Mouse (Mus musculus): ENCODE measurements around the gene Malsu1. TPM values are rescaled to one million over a fixed set of nuclear protein-coding genes. Genes with fewer than 3 reads are reported as not detected.

Malsu1 gene
- polyA plus RNA-seq, 1 experiment: 31.8 TPM

- no peak for DNase-seq (ENCODE audit: low spot score)
Measured at GRCm38 (mm10) chr6:49074117-49074490, 509 bp downstream of the Malsu1 start.

- DNase-seq (ENCODE audit: low spot score): no peak
Measured at GRCm38 (mm10) chr6:49077894-49078293, 4.3 kb downstream of the Malsu1 start.

GRCm38 (mm10) chr6:49079313-49079712, 5.7 kb downstream of the Malsu1 start:
- DNase-seq (ENCODE audit: low spot score): no peak

GRCm38 (mm10) chr6:49083008-49083407, 9.4 kb downstream of the Malsu1 start:
- DNase-seq (ENCODE audit: low spot score): no peak

- no peak for DNase-seq (ENCODE audit: low spot score)
Measured at GRCm38 (mm10) chr6:49094968-49095367, 21.4 kb downstream of the Malsu1 start.

- no peak for DNase-seq (ENCODE audit: low spot score)
Measured at GRCm38 (mm10) chr6:49096421-49096820, 22.8 kb downstream of the Malsu1 start.

- peak; percentile 50 for DNase-seq (ENCODE audit: low spot score)
Measured at GRCm38 (mm10) chr6:49096933-49097461, 23.4 kb downstream of the Malsu1 start.

- no peak for DNase-seq (ENCODE audit: low spot score)
Measured at GRCm38 (mm10) chr6:49097596-49098110, 24.1 kb downstream of the Malsu1 start.

- no peak for DNase-seq (ENCODE audit: low spot score)
Measured at GRCm38 (mm10) chr6:49099086-49099485, 25.5 kb downstream of the Malsu1 start.

GRCm38 (mm10) chr6:49106746-49107500, 33.3 kb downstream of the Malsu1 start:
- DNase-seq (ENCODE audit: low spot score): no peak

GRCm38 (mm10) chr6:49109196-49109595, 35.6 kb downstream of the Malsu1 start:
- DNase-seq (ENCODE audit: low spot score): no peak

- no peak for DNase-seq (ENCODE audit: low spot score)
Measured at GRCm38 (mm10) chr6:49113895-49114294, 40.3 kb downstream of the Malsu1 start.

- DNase-seq (ENCODE audit: low spot score): no peak
Measured at GRCm38 (mm10) chr6:49114457-49114856, 40.9 kb downstream of the Malsu1 start.

- DNase-seq (ENCODE audit: low spot score): no peak
Measured at GRCm38 (mm10) chr6:49115550-49115949, 42.0 kb downstream of the Malsu1 start.

- no peak for DNase-seq (ENCODE audit: low spot score)
Measured at GRCm38 (mm10) chr6:49116241-49116640, 42.6 kb downstream of the Malsu1 start.

GRCm38 (mm10) chr6:49118446-49118845, 44.9 kb downstream of the Malsu1 start:
- no peak for DNase-seq (ENCODE audit: low spot score)

GRCm38 (mm10) chr6:49119462-49120135, 46.0 kb downstream of the Malsu1 start:
- DNase-seq (ENCODE audit: low spot score): no peak

- DNase-seq (ENCODE audit: low spot score): no peak
Measured at GRCm38 (mm10) chr6:49120370-49120769, 46.8 kb downstream of the Malsu1 start.

- DNase-seq (ENCODE audit: low spot score): no peak
Measured at GRCm38 (mm10) chr6:49130328-49130727, 56.7 kb downstream of the Malsu1 start.

GRCm38 (mm10) chr6:49131855-49132254, 58.3 kb downstream of the Malsu1 start:
- no peak for DNase-seq (ENCODE audit: low spot score)

- DNase-seq (ENCODE audit: low spot score): no peak
Measured at GRCm38 (mm10) chr6:49132352-49133090, 58.9 kb downstream of the Malsu1 start.

All from urinary bladder, adult 2 months (tissue).